Mouse (Mus musculus) hindbrain, postnatal 0 days (tissue): ENCODE data around the gene Midn. TPM values are rescaled to one million over a fixed set of nuclear protein-coding genes. Genes with fewer than 3 reads are reported as not detected.

Source experiments
- ATAC-seq: fragments of 200-750 bp; cut with Nextera tagmentation; 2 replicates; pipeline ENCODE4 v1.8.0; 2017; ENCODE audit warnings: mild to moderate bottlenecking, moderate TSS enrichment, moderate library complexity
- DNase-seq: peaks from one replicate; pipeline ENCODE4 v3.0.0-alpha.2; 2015; ENCODE audit warnings: low spot score
- H3K27ac ChIP-seq: fragments of 300-500 bp; sonication (generic); 2 replicates; pipeline ENCODE4 v1.5.1; 2014; ENCODE audit warnings: mild to moderate bottlenecking
- H3K27me3 ChIP-seq: fragments of 300-500 bp; sonication (generic); 2 replicates; pipeline ENCODE4 v1.6.1; 2014; ENCODE audit warnings: low read length, mixed read lengths; ENCODE audit not compliant: insufficient read depth
- H3K36me3 ChIP-seq: fragments of 300-500 bp; sonication (generic); 2 replicates; pipeline ENCODE4 v1.6.1; 2014; ENCODE audit warnings: low read length, mixed read lengths; ENCODE audit not compliant: insufficient read depth
- H3K4me1 ChIP-seq: fragments of 300-500 bp; sonication (generic); 2 replicates; pipeline ENCODE4 v1.6.1; 2014; ENCODE audit warnings: antibody characterized with exemption, low read length, mixed read lengths; ENCODE audit not compliant: insufficient read depth
- H3K4me2 ChIP-seq: fragments of 300-500 bp; sonication (generic); 2 replicates; pipeline ENCODE4 v1.6.1; 2014; ENCODE audit warnings: low read depth, mild to moderate bottlenecking, low read length, moderate library complexity, mixed read lengths
- H3K4me3 ChIP-seq: fragments of 300-500 bp; sonication (generic); 2 replicates; pipeline ENCODE4 v1.5.1; 2014; ENCODE audit warnings: low read length
- H3K9ac ChIP-seq: fragments of 300-500 bp; sonication (generic); replicated peaks from 2 replicates; pipeline ENCODE4 v1.6.1; 2014; ENCODE audit warnings: mild to moderate bottlenecking, low read length, moderate library complexity, mixed read lengths
- H3K9me3 ChIP-seq: fragments of 300-500 bp; sonication (generic); 2 replicates; pipeline ENCODE4 v1.6.1; 2016; ENCODE audit warnings: low read length, mixed read lengths
- CTCF ChIP-seq: IDR thresholded peaks from 2 replicates; pipeline ENCODE4 v1.5.1; 2016; ENCODE audit warnings: antibody characterized with exemption, control low read depth, low read depth
- WGBS: fragments of 180-500 bp; shearing (Covaris S2); extraction: QIAGEN DNeasy Blood & Tissue Kit; methylation state at CpG from one replicate; pipeline ENCODE4 v1.1.7; 2014; 5-methylcytosine and 5-hydroxymethylcytosine counted together
- polyA plus RNA-seq: library from polyadenylated mRNA; unstranded; fragments of >200 nt; fragmentation: Nextera tagmentation; extraction: Ambion mirVana; gene quantifications from 2 replicates; pipeline ENCODE4 v1.2.1, GENCODE M21; 2015
- total RNA-seq: library from RNA; depleted of rRNA; stranded (reverse); fragments of >200 nt; gene quantifications from 2 replicates; pipeline ENCODE4 v1.2.3, GENCODE M21; 2014

The Midn gene
- total and polyA plus RNA-seq, 2 experiments from 2014 or later = 14.7 to 172 TPM

DNA sequence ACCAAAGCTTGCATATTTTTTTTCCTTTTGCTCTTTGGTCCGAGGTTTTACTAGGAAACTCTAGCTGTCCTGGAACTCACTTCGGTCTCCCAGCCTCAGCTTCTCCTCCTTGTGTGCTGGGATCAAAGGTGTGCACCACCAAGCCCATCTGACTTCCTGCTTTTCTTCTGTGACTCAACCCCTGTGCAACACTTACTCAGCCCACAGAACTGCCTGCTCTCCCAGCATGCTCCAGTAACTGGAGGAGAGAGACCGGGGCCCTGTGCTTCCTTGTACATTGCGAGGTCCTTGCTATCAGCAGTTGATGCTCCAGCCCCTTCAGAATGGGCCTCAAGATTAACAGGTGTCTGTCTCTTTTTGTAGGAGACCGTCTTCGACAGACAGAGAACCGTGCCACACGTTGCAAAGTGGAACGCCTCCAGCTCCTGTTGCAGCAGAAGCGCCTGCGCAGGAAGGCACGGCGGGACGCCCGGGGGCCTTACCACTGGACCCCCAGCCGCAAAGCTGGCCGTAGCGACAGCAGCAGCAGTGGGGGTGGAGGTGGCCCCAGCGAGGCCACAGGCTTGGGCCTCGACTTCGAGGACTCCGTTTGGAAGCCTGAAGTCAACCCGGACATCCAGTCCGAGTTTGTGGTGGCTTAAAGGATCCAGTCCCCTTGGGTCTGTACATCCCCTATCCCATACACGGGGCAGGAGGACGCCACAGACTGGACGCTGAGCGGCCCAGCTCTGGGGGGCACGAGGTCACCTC lies 8.1 kb downstream of the Midn start:
- H3K9me3 ChIP-seq = no peaks in the 10 kb centered on the region
- H3K4me1 ChIP-seq = peaks cover 30% of the 10 kb centered on the region
- ATAC-seq = no peak
- H3K27me3 ChIP-seq = no peaks in the 10 kb centered on the region
- H3K27ac ChIP-seq = peak overlapping the region; percentile 96
- no peak for DNase-seq
- H3K4me2 ChIP-seq = no peak overlapping the region
- no peak for TF ChIP-seq CTCF
- no peak overlapping the region for H3K4me3 ChIP-seq
- WGBS = 79% methylated on average over 29 of the region's 29 CpGs
- H3K9ac ChIP-seq = no peak overlapping the region; the same call in 1 of the 2 replicates
- H3K36me3 ChIP-seq = peaks cover 40% of the 10 kb centered on the region

DNA sequence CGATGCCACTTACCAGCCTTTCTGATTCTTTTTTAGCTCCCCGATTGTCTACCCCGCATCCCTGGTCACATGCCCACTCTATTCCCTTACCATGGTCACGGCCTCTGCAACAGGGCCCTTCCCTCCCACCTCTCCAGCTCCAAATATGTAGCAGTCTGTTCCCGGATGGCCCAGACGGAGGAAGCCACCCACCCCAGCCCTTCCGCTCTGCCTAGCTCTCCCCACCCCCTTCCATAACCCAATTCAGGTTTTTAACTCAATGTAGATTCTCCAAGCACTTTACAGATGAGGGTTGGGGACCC lies 8.6 kb downstream of the Midn start:
- Histone ChIP-seq H3K9ac (no peak overlapping the region; the same call in 1 of the 2 replicates), H3K4me1 (peaks cover 30% of the 10 kb centered on the region), H3K4me3 (no peak overlapping the region), H3K36me3 (peaks cover 40% of the 10 kb centered on the region), H3K27ac (peak overlapping the region; percentile 96), H3K4me2 (no peak overlapping the region), H3K27me3 (no peaks in the 10 kb centered on the region), H3K9me3 (no peaks in the 10 kb centered on the region)
- WGBS = 43% methylated on average over 7 of the region's 7 CpGs
- TF ChIP-seq CTCF = no peak
- ATAC-seq (no peak), DNase-seq (no peak)

DNA sequence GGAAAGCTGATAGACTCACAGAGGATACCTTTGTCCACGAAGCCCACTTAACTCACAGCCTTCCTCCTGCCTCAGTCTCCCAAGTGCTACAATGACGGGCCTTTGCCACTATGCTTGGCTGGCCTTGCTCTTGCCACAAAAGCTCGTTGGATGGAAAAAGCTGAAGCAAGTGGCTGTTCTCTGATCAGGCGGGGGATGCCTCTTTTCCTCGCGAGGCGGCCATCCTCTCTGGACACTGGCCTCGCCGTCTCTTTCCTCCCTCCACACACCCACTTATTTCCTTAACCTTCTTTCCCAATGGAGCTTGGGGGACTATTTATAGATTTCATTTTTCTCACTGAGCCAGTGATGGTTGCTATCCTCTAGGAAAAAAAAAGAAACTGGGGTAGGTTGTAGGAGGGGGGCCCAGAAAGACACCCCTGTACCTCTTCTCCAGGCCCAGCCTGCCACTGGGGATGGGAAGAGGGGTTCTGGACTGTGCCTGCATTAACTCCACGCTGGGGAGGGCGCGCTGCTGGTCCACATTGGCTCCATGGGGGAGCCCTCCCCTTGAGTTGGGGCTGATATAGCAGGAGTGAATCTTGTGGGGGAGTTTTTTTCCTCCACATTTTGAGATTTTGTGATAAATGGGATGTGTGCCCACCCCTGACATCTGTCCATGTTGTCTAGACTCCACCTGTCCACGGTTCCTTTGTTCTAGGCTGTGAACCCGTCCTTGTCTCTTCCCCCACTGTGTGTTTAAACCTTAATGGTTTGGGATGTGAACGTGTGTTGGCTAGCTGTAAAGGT lies 9.3 kb downstream of the Midn start:
- ATAC-seq = no peak
- H3K4me1 ChIP-seq = peaks cover 24% of the 10 kb centered on the region
- 36% methylated on average over 15 of the region's 15 CpGs for WGBS
- H3K27me3 ChIP-seq = no peaks in the 10 kb centered on the region
- 0 out of 2 replicates have a peak overlapping the region, but pooled peaks have one; percentile 9 for H3K9ac ChIP-seq
- H3K4me3 ChIP-seq = no peak overlapping the region
- DNase-seq = peak; percentile 46
- H3K9me3 ChIP-seq = no peaks in the 10 kb centered on the region
- TF ChIP-seq CTCF = no peak
- H3K4me2 ChIP-seq = no peak overlapping the region
- peaks cover 40% of the 10 kb centered on the region for H3K36me3 ChIP-seq
- H3K27ac ChIP-seq = peak overlapping the region; percentile 96

DNA sequence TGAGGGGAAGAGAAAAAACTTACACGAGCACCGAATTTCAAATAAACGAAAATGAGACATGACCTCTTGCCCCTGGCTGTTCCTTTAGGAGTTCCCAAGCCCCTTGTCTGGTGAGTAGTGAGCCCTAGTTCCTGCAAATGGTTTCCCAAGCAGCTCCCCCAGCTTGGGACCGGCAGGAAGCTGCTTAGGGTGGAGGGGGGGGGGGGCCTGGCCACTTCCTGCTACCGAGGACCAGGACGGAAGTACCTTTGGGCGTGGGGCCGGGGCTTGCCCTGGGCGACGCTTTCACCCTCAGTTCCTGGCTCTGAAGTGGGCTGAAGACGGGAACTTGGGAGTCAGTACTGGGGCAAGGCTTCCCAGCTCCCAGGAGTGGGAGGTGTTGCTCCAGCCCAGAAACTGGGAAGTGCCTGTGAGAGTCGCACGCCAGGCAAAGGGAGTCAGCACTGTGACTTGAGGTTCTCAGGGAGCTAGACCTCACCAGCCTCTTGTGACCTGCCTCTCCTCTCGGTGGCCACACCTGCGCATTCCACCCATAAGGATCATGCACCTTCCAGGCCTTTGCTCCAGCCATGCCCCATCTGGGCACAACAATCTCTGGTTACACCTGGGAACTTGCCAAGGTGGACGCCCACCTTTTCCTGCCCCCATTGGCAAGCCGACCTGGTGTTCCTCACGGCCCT lies 10.4 kb downstream of the Midn start:
- 19% methylated on average over 18 of the region's 18 CpGs for WGBS
- DNase-seq (peak; percentile 43), ATAC-seq (no peak)
- no peak overlapping the region for H3K4me2 ChIP-seq
- peaks cover 13% of the 10 kb centered on the region for H3K4me1 ChIP-seq
- no peak overlapping the region for H3K9ac ChIP-seq
- no peak overlapping the region for H3K4me3 ChIP-seq
- no peaks in the 10 kb centered on the region for H3K9me3 ChIP-seq
- peak overlapping the region; percentile 96 for H3K27ac ChIP-seq
- peaks cover 35% of the 10 kb centered on the region for H3K36me3 ChIP-seq
- H3K27me3 ChIP-seq = no peaks in the 10 kb centered on the region
- no peak for TF ChIP-seq CTCF

DNA sequence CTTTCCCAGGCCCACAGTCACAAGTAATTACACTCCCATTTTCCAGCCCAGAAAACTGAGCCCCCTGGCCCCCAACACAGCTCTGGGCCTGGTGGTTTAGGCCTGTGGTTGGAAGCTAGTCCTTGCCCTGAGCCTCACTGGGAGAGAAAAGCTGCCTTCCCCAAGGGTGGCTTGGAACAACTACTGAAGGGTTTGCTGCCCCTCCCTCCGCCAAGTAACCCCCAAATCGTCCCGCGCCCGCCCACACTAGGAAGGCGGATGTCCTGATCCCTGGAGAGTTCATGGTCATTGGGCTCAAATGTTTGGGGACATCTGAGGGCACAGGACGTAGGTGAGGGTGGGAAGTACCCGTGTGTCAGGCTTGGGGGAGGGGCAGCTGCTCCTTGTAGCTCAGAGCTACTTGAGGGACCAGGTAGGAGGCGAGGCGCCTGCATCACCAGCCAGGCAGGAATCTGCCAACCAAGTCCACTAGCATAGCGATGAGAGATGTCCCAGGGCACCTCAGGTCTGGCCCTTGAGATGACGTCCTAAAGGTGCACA lies 11.0 kb downstream of the Midn start:
- ATAC-seq (no peak; the same call in 1 of the 2 replicates), DNase-seq (peak; percentile 59)
- H3K4me1 ChIP-seq = peaks cover 13% of the 10 kb centered on the region

More for the DNA sequence above, 11.0 kb downstream of the Midn start:
- Histone ChIP-seq H3K4me3 (peak overlapping the region; percentile 33), H3K36me3 (peaks cover 29% of the 10 kb centered on the region), H3K27ac (peak overlapping the region; percentile 96), H3K4me2 (peak overlapping the region; percentile 57), H3K9ac (peak overlapping the region; percentile 22; the same call in 1 of the 2 replicates), H3K27me3 (no peaks in the 10 kb centered on the region), H3K9me3 (no peaks in the 10 kb centered on the region)
- WGBS = 8% methylated on average over 12 of the region's 12 CpGs
- TF ChIP-seq CTCF = no peak
